Comparison of ENCODE assay signal across 20 mouse cellular contexts in genomic region chr10:67134322-67134721, GRCm38 (mm10). TPM values are rescaled to one million over a fixed set of nuclear protein-coding genes. Genes with fewer than 3 reads are reported as not detected.
A peak's percentile ranks its signal among the peaks of the same experiment; 100 is the strongest.
DNase-seq lines count a peak whose midpoint lies in the region; ATAC-seq and TF ChIP-seq lines count a peak whose summit lies in the region.
"Had no signal": no experiment of that assay in that cellular context is flagged by ENCODE, and none has a peak within 500 bp of the region (broad histone marks: within the 10 kb centered on the region; RNA-seq: fewer than 3 reads in every experiment).

No protein-coding gene starts in this region.

- DNase-seq in forebrain, postnatal 0 days = no peak
- no peak for DNase-seq in forebrain, embryonic 10.5 days (ENCODE audit: extremely low spot score, low spot score)
- DNase-seq in kidney, postnatal 0 days (ENCODE audit: low spot score) = no peak
- no peak for DNase-seq in kidney, adult 18-20 months
- DNase-seq in lung, postnatal 36 days = peak; percentile 23
- DNase-seq in lung, postnatal 10 days = no peak
- no peak for DNase-seq in spleen, postnatal 10 days (ENCODE audit: low spot score in 2 of 2)
- DNase-seq in embryonic facial prominence, embryonic 10.5 days (ENCODE audit: low spot score) = no peak
- DNase-seq: adrenal gland, postnatal 10 days; cerebellum, adult 11 months; cerebellum, postnatal 25 days; embryo, embryonic 11 days; heart, adult 11 months; kidney, adult 9 months; kidney, postnatal 4 days; right cerebral cortex, postnatal 4 days; thymus, postnatal 25 days had no signal

- 94% methylated on average over 2 of the region's 2 CpGs for WGBS in forebrain, postnatal 0 days
- WGBS in forebrain, embryonic 10.5 days = 87% methylated on average over 2 of the region's 2 CpGs
- 98% methylated on average over 2 of the region's 2 CpGs for WGBS in kidney, postnatal 0 days
- WGBS in embryonic facial prominence, embryonic 10.5 days = 86% methylated on average over 2 of the region's 2 CpGs

- no peak for ATAC-seq in forebrain, postnatal 0 days
- ATAC-seq in kidney, postnatal 0 days (replicated peaks; ENCODE audit: low FRiP score, low read depth) = no peak

- no peak overlapping the region for H3K4me2 ChIP-seq in forebrain, postnatal 0 days (ENCODE audit: low read depth)
- H3K4me2 ChIP-seq in kidney, postnatal 0 days (ENCODE audit: low read length) = no peak overlapping the region
- H3K4me2 ChIP-seq: limb, embryonic 13.5 days; midbrain, embryonic 11.5 days; neural tube, embryonic 12.5 days had no signal

- no peaks in the 10 kb centered on the region for H3K4me1 ChIP-seq in forebrain, postnatal 0 days (ENCODE audit: insufficient read depth)
- peaks cover 10% of the 10 kb centered on the region; the same call in 1 of the 2 replicates for H3K4me1 ChIP-seq in forebrain, embryonic 10.5 days
- peaks cover 3% of the 10 kb centered on the region; the same call in 1 of the 2 replicates for H3K4me1 ChIP-seq in kidney, postnatal 0 days (replicated peaks; ENCODE audit: insufficient read depth, low read length)
- no peaks in the 10 kb centered on the region for H3K4me1 ChIP-seq in embryonic facial prominence, embryonic 10.5 days
- H3K4me1 ChIP-seq: limb, embryonic 13.5 days had no signal

- H3K27me3 ChIP-seq in forebrain, postnatal 0 days (ENCODE audit: insufficient read depth, low read length) = no peaks in the 10 kb centered on the region
- no peaks in the 10 kb centered on the region for H3K27me3 ChIP-seq in forebrain, embryonic 10.5 days (ENCODE audit: poor library complexity, severe bottlenecking)
- no peaks in the 10 kb centered on the region for H3K27me3 ChIP-seq in kidney, postnatal 0 days (ENCODE audit: insufficient read depth, low read length)
- H3K27me3 ChIP-seq in embryonic facial prominence, embryonic 10.5 days (replicated peaks; ENCODE audit: low read depth, poor library complexity, severe bottlenecking) = no peaks in the 10 kb centered on the region
- H3K27me3 ChIP-seq: limb, embryonic 13.5 days; neural tube, embryonic 12.5 days had no signal

- no peaks in the 10 kb centered on the region for H3K9me3 ChIP-seq in forebrain, postnatal 0 days (ENCODE audit: low read length)
- no peaks in the 10 kb centered on the region for H3K9me3 ChIP-seq in forebrain, embryonic 10.5 days
- H3K9me3 ChIP-seq in kidney, postnatal 0 days (replicated peaks; ENCODE audit: low read length) = no peaks in the 10 kb centered on the region
- no peaks in the 10 kb centered on the region for H3K9me3 ChIP-seq in embryonic facial prominence, embryonic 10.5 days
- H3K9me3 ChIP-seq: limb, embryonic 13.5 days; neural tube, embryonic 12.5 days had no signal

- H3K36me3 ChIP-seq in forebrain, postnatal 0 days (ENCODE audit: insufficient read depth) = no peaks in the 10 kb centered on the region
- no peaks in the 10 kb centered on the region for H3K36me3 ChIP-seq in forebrain, embryonic 10.5 days (replicated peaks)
- no peaks in the 10 kb centered on the region for H3K36me3 ChIP-seq in kidney, postnatal 0 days (ENCODE audit: insufficient read depth, low read length)
- H3K36me3 ChIP-seq in embryonic facial prominence, embryonic 10.5 days (replicated peaks) = no peaks in the 10 kb centered on the region
- H3K36me3 ChIP-seq: limb, embryonic 13.5 days; neural tube, embryonic 12.5 days had no signal

- H3K27ac ChIP-seq in forebrain, postnatal 0 days (ENCODE audit: low read depth, low read length) = no peak overlapping the region
- H3K27ac ChIP-seq in forebrain, embryonic 10.5 days = no peak overlapping the region
- H3K27ac ChIP-seq in kidney, postnatal 0 days = no peak overlapping the region
- H3K27ac ChIP-seq in embryonic facial prominence, embryonic 10.5 days (replicated peaks) = no peak overlapping the region
- H3K27ac ChIP-seq: limb, embryonic 13.5 days; neural tube, embryonic 12.5 days had no signal

- peak; percentile 27; the same call in 1 of the 2 replicates for TF ChIP-seq CTCF in forebrain, postnatal 0 days (IDR thresholded peaks at IDR 0.05; ENCODE audit: low read depth)
- peak; percentile 44 for TF ChIP-seq CTCF in kidney, postnatal 0 days (IDR thresholded peaks at IDR 0.05; ENCODE audit: low read depth)

- H3K9ac ChIP-seq in forebrain, postnatal 0 days = no peak overlapping the region
- no peak overlapping the region for H3K9ac ChIP-seq in kidney, postnatal 0 days (ENCODE audit: low read depth, low read length)
- H3K9ac ChIP-seq: limb, embryonic 13.5 days; neural tube, embryonic 12.5 days had no signal

- H3K4me3 ChIP-seq in forebrain, postnatal 0 days (ENCODE audit: low read depth, low read length) = no peak overlapping the region
- H3K4me3 ChIP-seq in forebrain, embryonic 10.5 days = no peak overlapping the region
- H3K4me3 ChIP-seq in kidney, postnatal 0 days (replicated peaks; ENCODE audit: low read depth, low read length) = no peak overlapping the region
- H3K4me3 ChIP-seq in embryonic facial prominence, embryonic 10.5 days = no peak overlapping the region
- H3K4me3 ChIP-seq: limb, embryonic 13.5 days; neural tube, embryonic 12.5 days had no signal

RNA-seq across cellular contexts. Expression of gene Reep3, which starts 37.6 kb away (rescaled TPM):
- total RNA-seq in forebrain, postnatal 0 days (2014; rRNA removed) = 21.7 and 30.8 TPM in 2 replicates
- 18.8 and 23.7 TPM in 2 replicates for polyA plus RNA-seq in forebrain, postnatal 0 days (2015; fragmentation: Nextera tagmentation; extraction: Ambion mirVana)
- polyA plus RNA-seq in forebrain, embryonic 10.5 days (2016; fragmentation: Nextera tagmentation; extraction: Ambion mirVana) = 30.9 and 32.7 TPM in 2 replicates
- polyA plus RNA-seq in kidney, postnatal 0 days (2015; fragmentation: Nextera tagmentation; extraction: Ambion mirVana) = 44.7 and 50.9 TPM in 2 replicates
- 23.7 and 24.6 TPM in 2 replicates for polyA plus RNA-seq in embryonic facial prominence, embryonic 10.5 days (2016; fragmentation: Nextera tagmentation; extraction: Ambion mirVana)

RNA-seq across cellular contexts. Expression of gene Jmjd1c, which starts 38.4 kb away (rescaled TPM):
- 67.1 and 76.8 TPM in 2 replicates for total RNA-seq in forebrain, postnatal 0 days (2014; rRNA removed)
- polyA plus RNA-seq in forebrain, postnatal 0 days (2015; fragmentation: Nextera tagmentation; extraction: Ambion mirVana) = 29.6 and 44.4 TPM in 2 replicates
- 29.7 and 30.6 TPM in 2 replicates for polyA plus RNA-seq in forebrain, embryonic 10.5 days (2016; fragmentation: Nextera tagmentation; extraction: Ambion mirVana)
- 35.2 and 40.8 TPM in 2 replicates for polyA plus RNA-seq in kidney, postnatal 0 days (2015; fragmentation: Nextera tagmentation; extraction: Ambion mirVana)
- 33.1 and 34.9 TPM in 2 replicates for polyA plus RNA-seq in embryonic facial prominence, embryonic 10.5 days (2016; fragmentation: Nextera tagmentation; extraction: Ambion mirVana)
